19 mouse cellular contexts compared by ENCODE assay signal in the genomic region with DNA sequence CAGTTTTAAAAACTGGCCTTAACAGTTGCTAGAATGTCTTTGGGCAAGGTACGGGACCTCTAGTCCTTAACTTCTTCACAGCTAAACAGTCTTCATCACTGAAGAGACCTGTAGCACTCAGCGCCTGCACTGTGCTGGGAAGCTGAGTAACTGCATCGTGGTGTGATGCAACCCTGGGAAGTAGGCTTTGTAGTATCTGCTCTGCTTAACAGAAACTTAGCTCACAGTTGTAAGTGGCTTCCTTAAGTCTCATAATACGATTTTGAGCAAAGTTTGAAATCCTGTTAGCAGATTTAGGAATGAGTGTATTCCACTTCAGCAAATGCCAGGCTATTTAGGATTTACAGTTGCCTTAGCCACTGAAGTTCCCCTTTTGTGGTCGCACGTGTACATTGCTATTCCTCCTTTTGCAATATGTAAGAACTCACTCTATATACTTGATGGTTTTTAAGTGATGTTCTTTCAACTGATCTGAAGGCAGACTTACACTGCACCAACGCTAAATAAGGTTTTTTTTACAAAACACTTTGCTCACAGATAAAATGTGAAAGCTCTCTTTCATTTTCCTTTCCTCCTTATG.
DNase-seq lines count a peak whose midpoint lies in the region; ATAC-seq and TF ChIP-seq lines count a peak whose summit lies in the region.
"Had no signal": no experiment of that assay in that cellular context is flagged by ENCODE, and none has a peak within 500 bp of the region (broad histone marks: within the 10 kb centered on the region; RNA-seq: fewer than 3 reads in every experiment).

No protein-coding gene starts in this region.

- peaks cover 7% of the 10 kb centered on the region; the same call in 1 of the 2 replicates for H3K79me2 ChIP-seq in MEL (ENCODE audit: control insufficient read depth, insufficient read depth, low read length, poor library complexity)

- peak; percentile 26 for DNase-seq in lung, postnatal 25 days (ENCODE audit: low spot score)
- DNase-seq in lung, postnatal 14 days: no peak
- peak; percentile 80 for DNase-seq in MEL (ENCODE audit: low read depth, low spot score)
- DNase-seq in splenic B cell, adult 2 months (ENCODE audit: low read depth, low spot score): peak; percentile 27
- no peak for DNase-seq in kidney, adult 9 months
- DNase-seq: adrenal gland, postnatal 10 days; cerebellum, adult 9-10 months; heart, adult 18-20 months; kidney, adult 11 months; kidney, postnatal 14 days; left cerebral cortex, postnatal 4 days; spleen, adult 18-20 months had no signal

- no peaks in the 10 kb centered on the region for H3K27me3 ChIP-seq in MEL (ENCODE audit: control insufficient read depth in 1 of 2, insufficient read depth in 2 of 2, low read length in 2 of 2)
- H3K27me3 ChIP-seq in splenic B cell, adult 2 months (ENCODE audit: control insufficient read depth, insufficient read depth, low read length, poor library complexity, severe bottlenecking): no peaks in the 10 kb centered on the region
- no peaks in the 10 kb centered on the region for H3K27me3 ChIP-seq in intestine, postnatal 0 days (replicated peaks; ENCODE audit: control insufficient read depth, insufficient read depth, low read length)
- H3K27me3 ChIP-seq: forebrain, embryonic 13.5 days; liver, embryonic 12.5 days; neural tube, embryonic 15.5 days had no signal

- peak; percentile 74 to 84 for ATAC-seq in hematopoietic stem cell, adult 5-6 weeks (replicated peaks in 1 of 2; ENCODE audit: insufficient read depth in 1 of 2, low FRiP score in 2 of 2, low TSS enrichment in 1 of 2, low read depth in 1 of 2, poor library complexity in 2 of 2, severe bottlenecking in 2 of 2)
- ATAC-seq in intestine, postnatal 0 days: no peak
- ATAC-seq: forebrain, embryonic 13.5 days; liver, embryonic 12.5 days had no signal

- TF ChIP-seq CTCF in MEL (IDR thresholded peaks at IDR 0.05 in 2 of 3, conservative IDR thresholded peaks at IDR 0.05 in 1 of 3; ENCODE audit: control insufficient read depth in 1 of 3, insufficient read depth in 1 of 3, low read depth in 2 of 3, low read length in 3 of 3, poor library complexity in 1 of 3, severe bottlenecking in 1 of 3): no peak
- TF ChIP-seq CTCF in intestine, postnatal 0 days (IDR thresholded peaks at IDR 0.05; ENCODE audit: low read depth): no peak

- peak overlapping the region; percentile 33; the same call in 1 of the 2 replicates for H3K27ac ChIP-seq in MEL (ENCODE audit: control insufficient read depth, low read depth, low read length)
- H3K27ac ChIP-seq in intestine, postnatal 0 days (ENCODE audit: low read depth, low read length): no peak overlapping the region
- H3K27ac ChIP-seq: forebrain, embryonic 13.5 days; hindbrain, embryonic 14.5 days; liver, embryonic 12.5 days; neural tube, embryonic 15.5 days; stomach, postnatal 0 days had no signal

- TF ChIP-seq RAD21 in MEL (IDR thresholded peaks at IDR 0.05; ENCODE audit: low read depth, low read length): no peak

- H3K9ac ChIP-seq in MEL (ENCODE audit: control insufficient read depth, low read depth, low read length, poor library complexity, severe bottlenecking): peak overlapping the region; percentile 6; the same call in 1 of the 2 replicates
- no peak overlapping the region for H3K9ac ChIP-seq in intestine, postnatal 0 days (ENCODE audit: low read depth, low read length)
- H3K9ac ChIP-seq: forebrain, embryonic 13.5 days; hindbrain, embryonic 14.5 days; liver, embryonic 12.5 days; neural tube, embryonic 15.5 days had no signal

- peaks cover 13 to 24% of the 10 kb centered on the region in 2 experiments for H3K4me1 ChIP-seq in MEL (ENCODE audit: control insufficient read depth in 1 of 2, insufficient read depth in 2 of 2, low read length in 2 of 2)
- H3K4me1 ChIP-seq in intestine, postnatal 0 days (replicated peaks; ENCODE audit: control insufficient read depth, insufficient read depth, low read length): no peaks in the 10 kb centered on the region

- no peak overlapping the region for H3K4me2 ChIP-seq in intestine, postnatal 0 days (replicated peaks; ENCODE audit: low read depth)
- H3K4me2 ChIP-seq: forebrain, embryonic 13.5 days; hindbrain, embryonic 14.5 days; liver, embryonic 12.5 days; neural tube, embryonic 15.5 days had no signal

- H3K4me3 ChIP-seq in MEL (ENCODE audit: control insufficient read depth in 1 of 2, insufficient read depth in 1 of 2, low read depth in 2 of 2, low read length in 2 of 2): no peak overlapping the region
- no peak overlapping the region for H3K4me3 ChIP-seq in intestine, postnatal 0 days (ENCODE audit: low read depth, low read length)
- H3K4me3 ChIP-seq: forebrain, embryonic 13.5 days; liver, embryonic 12.5 days; neural tube, embryonic 15.5 days had no signal

- 87% methylated on average over 7 of the region's 7 CpGs for WGBS in intestine, postnatal 0 days

- peak in 1 of 2 experiments; percentile 9; a peak in 1 of 4 replicates for TF ChIP-seq EP300 in MEL (IDR thresholded peaks at IDR 0.05; ENCODE audit: low read depth in 1 of 2, low read length in 2 of 2)

- H3K36me3 ChIP-seq in MEL (ENCODE audit: control insufficient read depth in 1 of 2, insufficient read depth in 2 of 2, low read length in 2 of 2): peaks cover 9 to 25% of the 10 kb centered on the region in 2 experiments
- H3K36me3 ChIP-seq in splenic B cell, adult 2 months (ENCODE audit: control insufficient read depth, insufficient read depth, low read length, poor library complexity, severe bottlenecking): no peaks in the 10 kb centered on the region
- peaks cover 21% of the 10 kb centered on the region for H3K36me3 ChIP-seq in intestine, postnatal 0 days (ENCODE audit: control insufficient read depth, insufficient read depth)

- no peak for TF ChIP-seq POLR2A in MEL (IDR thresholded peaks at IDR 0.05; ENCODE audit: control insufficient read depth in 1 of 2, insufficient read depth in 1 of 2, low read depth in 1 of 2, low read length in 2 of 2, poor library complexity in 1 of 2)

- H3K9me3 ChIP-seq in MEL (replicated peaks; ENCODE audit: insufficient read depth, low read length): no peaks in the 10 kb centered on the region
- no peaks in the 10 kb centered on the region for H3K9me3 ChIP-seq in intestine, postnatal 0 days (ENCODE audit: control insufficient read depth)
- H3K9me3 ChIP-seq: forebrain, embryonic 13.5 days; liver, embryonic 12.5 days; neural tube, embryonic 15.5 days had no signal

TF ChIP-seq in MEL, 35 proteins besides CTCF, POLR2A, EP300 and RAD21:
- no peak for TF ChIP-seq E2F4 (IDR thresholded peaks at IDR 0.05; ENCODE audit: borderline replicate concordance, low read depth, low read length)
- no peak for TF ChIP-seq CHD2 (IDR thresholded peaks at IDR 0.05; ENCODE audit: low read length)
- TF ChIP-seq MAZ (IDR thresholded peaks at IDR 0.05; ENCODE audit: low read depth, low read length): no peak
- no peak for TF ChIP-seq POLR2AphosphoS5 (IDR thresholded peaks at IDR 0.05; ENCODE audit: borderline replicate concordance, low read depth, low read length)
- TF ChIP-seq MYB (IDR thresholded peaks at IDR 0.05; ENCODE audit: low read depth, low read length): no peak
- TF ChIP-seq BHLHE40 (IDR thresholded peaks at IDR 0.05; ENCODE audit: borderline replicate concordance, low read depth, low read length): peak; percentile 91
- TF ChIP-seq MXI1 (IDR thresholded peaks at IDR 0.05; ENCODE audit: low read depth, low read length): peak; percentile 55; the same call in 1 of the 2 replicates
- no peak for TF ChIP-seq GATA1 (IDR thresholded peaks at IDR 0.05; ENCODE audit: low read depth, low read length)
- no peak for TF ChIP-seq CHD1 (IDR thresholded peaks at IDR 0.05; ENCODE audit: low read depth, low read length)
- TF ChIP-seq ZC3H11A (IDR thresholded peaks at IDR 0.05; ENCODE audit: low read depth, low read length): no peak
- no peak for TF ChIP-seq ZNF384 (IDR thresholded peaks at IDR 0.05; ENCODE audit: low read depth, low read length)
- no peak for TF ChIP-seq RCOR1 (IDR thresholded peaks at IDR 0.05; ENCODE audit: low read depth, low read length)
- TF ChIP-seq ZKSCAN1 (IDR thresholded peaks at IDR 0.05; ENCODE audit: low read depth, low read length): no peak
- no peak for TF ChIP-seq MEF2A (IDR thresholded peaks at IDR 0.05; ENCODE audit: extremely low read depth, insufficient replicate concordance, low read depth, low read length, poor library complexity, severe bottlenecking)
- peak; percentile 82; the same call in 1 of the 2 replicates for TF ChIP-seq MYC (IDR thresholded peaks at IDR 0.05; ENCODE audit: low read depth, low read length)
- peak; percentile 43 for TF ChIP-seq MAX (IDR thresholded peaks at IDR 0.05; ENCODE audit: low read length)

Comparison
In these comparisons a context has a peak if more than half of its experiments do, and no peak if none do; other contexts are left out.
1. DNase-seq: peak in lung, postnatal 25 days (single experiment), MEL (single experiment) and splenic B cell, adult 2 months (single experiment); none in lung, postnatal 14 days (single experiment) and kidney, adult 9 months (single experiment).